Mouse (Mus musculus) macrophage (primary cell): ENCODE results near the gene Helz. TPM values are rescaled to one million over a fixed set of nuclear protein-coding genes. Genes with fewer than 3 reads are reported as not detected.
"Not testable (repeated sequence)": the region's sequence is repeated elsewhere in the genome, so short reads cannot be mapped to it uniquely, and the experiment has no call there.

Source experiments
- H3K27ac ChIP-seq: fragments of 350-480 bp; formaldehyde crosslinking; 2 replicates; pipeline ENCODE4 v1.9.0; 2021
- H3K36me3 ChIP-seq: fragments of 350-480 bp; formaldehyde crosslinking; 2 replicates; pipeline ENCODE4 v1.9.0; 2021; ENCODE audit errors: inconsistent target
- H3K4me3 ChIP-seq: fragments of 350-480 bp; formaldehyde crosslinking; 2 replicates; pipeline ENCODE4 v1.9.0; 2021; ENCODE audit errors: inconsistent target
- H3K79me2 ChIP-seq: fragments of 350-480 bp; formaldehyde crosslinking; 2 replicates; pipeline ENCODE4 v1.9.0; 2021; ENCODE audit errors: inconsistent target
- WGBS: methylation state at CpG from one replicate; pipeline ENCODE4 v1.1.7; 2026; ENCODE audit warnings: inconsistent platforms; ENCODE audit not compliant: missing documents; 5-methylcytosine and 5-hydroxymethylcytosine counted together
- polyA plus RNA-seq: library from polyadenylated mRNA; stranded (reverse); fragments of 250-400 nt; gene quantifications from 3 replicates; pipeline ENCODE4 v1.2.4, GENCODE M21; 2018; ENCODE audit warnings: inconsistent platforms
- total RNA-seq, 78 experiments: library from RNA; depleted of rRNA; stranded (reverse); fragments of 250-400 nt; gene quantifications; 1 replicate in 9 of 78; 2 replicates in 24 of 78; 3 replicates in 43 of 78; 4 replicates in 2 of 78; pipeline ENCODE4 v1.2.4; 2018; ENCODE audit warnings: inconsistent platforms in 56 of 78

Helz gene
- total RNA-seq (2018; cell fraction: chromatin; rRNA removed) = 100 to 1,000 TPM in 5 of 26 experiments, 10 to 100 TPM in 21; 35.6 to 114 (median 79.3) TPM
- 10 to 100 TPM; 15.8 to 28.3 (median 20.6) TPM for total RNA-seq (2018; cell fraction: cytosol; rRNA removed)
- total RNA-seq (2018; cell fraction: nucleus; rRNA removed) = 10 to 100 TPM; 21.5 to 72.2 (median 38.3) TPM
- 10.5 to 26.0 TPM (median 10.7 TPM) in 3 replicates for polyA plus RNA-seq

DNA sequence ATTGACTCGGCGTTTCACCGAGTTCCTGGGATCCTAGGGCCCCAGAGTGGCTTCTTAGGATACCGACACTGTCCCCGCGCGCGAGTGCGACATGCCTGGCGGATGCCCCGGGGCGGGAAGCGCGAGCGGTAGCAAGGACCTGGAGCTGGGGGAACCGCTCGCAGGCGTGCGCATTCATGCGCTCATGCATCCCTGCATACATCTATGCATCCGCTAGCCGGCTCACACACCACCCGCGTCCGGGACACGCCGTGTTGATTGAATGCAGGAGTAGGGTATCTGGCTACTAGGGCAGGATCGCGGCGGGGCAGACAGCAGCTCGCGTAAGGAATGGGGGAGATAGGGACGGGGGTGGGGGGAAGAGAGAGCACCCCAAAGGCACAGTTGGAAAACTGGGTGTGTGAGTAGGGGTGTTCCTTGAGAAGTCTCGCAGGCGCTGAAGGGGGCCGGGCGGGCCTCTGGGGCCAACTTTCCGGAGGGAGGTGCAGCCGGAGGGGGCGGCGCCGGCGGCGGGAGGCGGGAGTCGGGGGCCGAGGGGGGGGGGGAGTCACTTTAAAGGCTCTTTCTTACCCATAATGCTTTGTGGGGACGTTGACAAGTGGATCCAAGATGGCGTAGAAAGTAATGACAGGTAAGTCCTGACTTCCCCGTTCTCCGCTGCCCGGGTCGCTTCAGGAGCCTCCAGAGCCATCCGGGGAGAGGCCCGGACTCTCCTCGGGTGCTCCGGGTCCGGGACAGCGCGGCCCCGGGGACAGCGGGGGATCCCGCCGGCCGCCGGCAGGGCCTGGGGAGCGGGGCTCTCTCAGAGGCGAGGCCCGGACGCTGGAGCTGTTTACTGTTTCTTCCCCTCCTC is at the start of gene Helz:
Gene Helz, plus strand, starts transcription at position 580 of the 853 bp plus-strand sequence.
- no peak within 1 kb of the TSS for H3K27ac ChIP-seq
- peaks cover 4% of the 10 kb centered on the region; the same call in 1 of the 2 replicates for H3K36me3 ChIP-seq
- peaks cover 43% of the 10 kb centered on the region for H3K79me2 ChIP-seq
- WGBS = under 1% methylated on average over 66 of the region's 70 CpGs
- peak within 1 kb of the TSS; percentile 51 for H3K4me3 ChIP-seq

DNA sequence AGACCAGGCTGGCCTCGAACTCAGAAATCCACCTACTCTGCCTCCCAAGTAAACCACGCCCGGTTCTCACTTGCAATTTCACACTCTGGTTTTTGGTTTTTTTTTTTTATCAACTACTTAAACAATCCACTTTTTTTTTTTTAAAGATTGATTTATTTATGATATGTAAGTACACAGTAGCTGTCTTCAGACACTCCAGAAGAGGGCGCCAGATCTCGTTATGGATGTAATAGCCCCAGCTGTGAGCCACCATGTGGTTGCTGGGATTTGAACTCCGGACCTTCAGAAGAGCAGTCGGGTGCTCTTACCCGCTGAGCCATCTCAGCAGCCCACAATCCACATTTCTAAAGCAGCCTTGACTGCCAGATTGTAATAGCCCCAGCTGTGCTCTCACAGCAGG is 44.9 kb upstream of the Helz start:
- Histone ChIP-seq H3K36me3 (peaks cover 11% of the 10 kb centered on the region; the same call in 1 of the 2 replicates), H3K27ac (no peak overlapping the region), H3K79me2 (no peaks in the 10 kb centered on the region), H3K4me3 (no peak overlapping the region)
- 85% methylated on average over 8 of the region's 8 CpGs for WGBS

DNA sequence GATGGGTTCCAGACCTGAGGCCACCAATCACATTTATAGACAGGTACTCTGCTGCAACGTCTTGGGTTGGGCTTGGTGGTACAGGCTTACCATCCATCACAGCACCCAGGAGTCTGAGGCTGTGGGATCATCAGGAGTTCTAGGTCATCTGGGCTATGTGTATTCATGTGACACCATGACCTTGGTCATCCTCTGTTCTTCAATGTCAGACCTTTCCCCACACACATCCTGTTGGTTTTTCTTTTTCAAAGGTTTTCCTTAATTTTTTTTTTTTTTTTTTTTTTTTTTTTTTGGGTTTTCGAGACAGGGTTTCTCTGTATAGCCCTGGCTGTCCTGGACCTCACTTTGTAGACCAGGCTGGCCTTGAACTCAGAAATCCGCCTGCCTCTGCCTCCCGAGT is 43.4 kb upstream of the Helz start:
- H3K79me2 ChIP-seq, H3K4me3 ChIP-seq, H3K36me3 ChIP-seq, H3K27ac ChIP-seq: not testable (repeated sequence)
- 79% methylated on average over 1 of the region's 4 CpGs for WGBS

DNA sequence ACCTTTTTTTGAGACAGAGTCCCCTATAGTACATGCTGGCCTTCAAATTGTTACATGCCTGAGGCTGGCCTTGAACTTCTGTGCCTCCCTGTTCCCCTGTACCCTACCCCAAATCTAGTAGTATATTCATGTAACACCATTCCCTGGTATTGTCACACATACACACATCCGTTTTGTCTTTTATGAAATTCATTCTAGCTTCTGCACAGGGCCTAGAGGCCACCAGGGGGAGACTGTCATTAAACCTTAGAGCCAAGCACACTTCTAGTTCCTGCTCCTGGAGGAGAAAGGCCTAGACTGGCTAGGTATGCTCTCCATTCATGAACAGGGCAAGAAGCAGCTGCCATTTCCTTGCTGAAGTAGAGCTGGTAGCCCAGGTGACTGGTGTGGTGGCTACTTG is 41.5 kb upstream of the Helz start:
- Histone ChIP-seq H3K79me2 (no peaks in the 10 kb centered on the region), H3K36me3 (no peaks in the 10 kb centered on the region), H3K4me3 (no peak overlapping the region), H3K27ac (no peak overlapping the region)
- WGBS = 29% methylated on average over 1 of the region's 1 CpGs

DNA sequence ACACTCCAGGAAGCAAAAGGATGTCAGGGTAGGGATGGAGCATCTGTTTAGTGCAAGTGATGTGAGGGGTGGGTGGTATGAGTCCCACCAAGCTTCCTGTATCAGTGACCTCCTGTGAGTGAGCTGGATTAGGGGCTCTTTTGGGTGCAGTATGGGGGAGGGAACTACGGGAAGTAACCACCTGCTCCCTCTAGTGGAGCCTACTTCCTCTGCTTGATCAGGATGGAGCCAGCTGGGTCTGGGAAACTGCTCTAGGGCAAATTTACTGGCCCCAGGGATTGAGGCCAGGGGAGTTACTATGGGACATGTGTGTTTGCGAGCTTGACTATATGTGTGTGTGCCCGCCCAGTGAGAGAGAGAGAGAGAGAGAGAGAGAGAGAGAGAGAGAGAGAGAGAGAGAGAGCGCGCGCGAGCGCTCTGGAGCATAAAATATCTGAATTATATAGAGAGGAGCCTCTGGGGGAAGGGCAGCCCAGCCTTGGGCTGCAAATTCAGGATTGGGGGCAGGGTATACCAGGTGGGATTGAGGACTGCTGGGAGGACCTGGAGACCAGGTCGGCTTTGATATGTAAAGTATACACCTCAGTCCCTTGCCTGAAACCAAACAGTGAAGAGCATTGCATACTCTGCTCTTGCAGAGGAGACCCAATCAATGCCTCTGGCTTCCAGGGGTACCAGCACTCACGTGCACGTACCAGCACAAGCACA is 37.9 kb upstream of the Helz start:
- WGBS = 57% methylated on average over 10 of the region's 11 CpGs
- H3K4me3 ChIP-seq = no peak overlapping the region

DNA sequence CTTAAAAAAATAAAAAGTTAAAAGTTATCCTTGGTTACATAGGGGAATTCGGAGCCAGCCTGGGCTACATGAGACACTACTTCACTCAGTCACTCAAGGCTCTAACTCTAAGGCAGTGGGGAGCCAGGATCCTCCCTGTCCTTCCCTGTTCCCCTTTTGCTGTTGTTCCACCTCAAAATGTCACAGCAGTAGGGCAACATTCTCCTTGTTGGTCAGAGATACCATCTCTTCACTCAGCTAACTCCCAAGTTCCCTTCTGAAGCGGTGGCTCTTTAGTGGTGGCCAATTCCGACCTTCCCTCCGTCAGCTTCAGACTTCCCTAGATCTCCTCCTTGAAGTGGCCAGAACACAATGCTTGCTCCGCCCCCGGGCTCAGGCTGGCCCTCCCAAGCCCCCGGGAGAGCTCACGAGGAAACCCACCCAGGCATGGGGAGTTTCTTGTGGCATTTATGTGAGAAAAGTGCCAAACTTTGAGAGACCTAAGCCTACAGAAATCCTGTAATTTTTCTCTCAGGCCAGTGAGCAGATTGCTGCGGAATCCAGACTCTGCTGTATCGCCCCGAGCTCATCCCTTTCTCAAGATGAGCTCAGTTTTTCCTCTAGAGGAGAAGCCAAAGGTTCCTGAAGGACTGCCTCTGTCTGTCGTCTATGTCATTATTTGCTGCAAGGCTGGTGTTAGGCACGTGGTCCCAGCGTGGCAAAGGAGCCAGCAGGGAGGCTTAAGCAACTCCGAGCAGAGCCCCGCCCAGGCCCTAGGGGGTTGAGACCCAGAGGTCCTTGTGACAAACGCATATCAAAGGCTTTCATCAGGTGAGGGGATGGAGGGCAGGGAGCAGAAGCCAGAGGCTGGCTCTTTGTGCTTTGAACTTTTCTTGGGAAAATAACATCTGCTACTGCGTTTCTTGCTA is 37.1 kb upstream of the Helz start:
- Histone ChIP-seq H3K79me2 (no peaks in the 10 kb centered on the region), H3K36me3 (no peaks in the 10 kb centered on the region), H3K27ac (peak overlapping the region; percentile 39), H3K4me3 (no peak overlapping the region; the same call in 1 of the 2 replicates)
- WGBS = 14% methylated on average over 18 of the region's 18 CpGs

More for the DNA sequence above, 37.9 kb upstream of the Helz start:
- Histone ChIP-seq H3K27ac (peak overlapping the region; percentile 39; the same call in 1 of the 2 replicates), H3K79me2 (no peaks in the 10 kb centered on the region), H3K36me3 (no peaks in the 10 kb centered on the region)

DNA sequence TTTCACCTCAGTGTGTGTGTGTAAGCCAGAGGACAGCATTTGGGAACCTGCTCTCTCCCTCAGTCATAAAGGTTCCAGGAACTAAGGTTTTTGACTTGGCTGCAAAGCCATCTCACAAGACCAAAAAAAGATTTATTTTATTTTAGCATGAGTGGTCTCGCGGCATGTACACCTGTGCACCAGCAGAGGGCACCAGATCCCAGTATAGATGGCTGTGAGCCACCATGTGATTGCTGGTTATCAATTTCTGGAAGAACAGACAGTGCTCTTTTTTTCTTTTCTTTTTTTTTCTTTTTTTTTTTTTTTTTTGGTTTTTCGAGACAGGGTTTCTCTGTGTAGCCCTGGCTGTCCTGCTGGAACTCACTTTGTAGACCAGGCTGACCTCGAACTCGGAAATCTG is 35.8 kb upstream of the Helz start:
- H3K4me3 ChIP-seq, H3K27ac ChIP-seq, H3K36me3 ChIP-seq, H3K79me2 ChIP-seq: not testable (repeated sequence)
- WGBS = 0% methylated on average over 2 of the region's 5 CpGs

DNA sequence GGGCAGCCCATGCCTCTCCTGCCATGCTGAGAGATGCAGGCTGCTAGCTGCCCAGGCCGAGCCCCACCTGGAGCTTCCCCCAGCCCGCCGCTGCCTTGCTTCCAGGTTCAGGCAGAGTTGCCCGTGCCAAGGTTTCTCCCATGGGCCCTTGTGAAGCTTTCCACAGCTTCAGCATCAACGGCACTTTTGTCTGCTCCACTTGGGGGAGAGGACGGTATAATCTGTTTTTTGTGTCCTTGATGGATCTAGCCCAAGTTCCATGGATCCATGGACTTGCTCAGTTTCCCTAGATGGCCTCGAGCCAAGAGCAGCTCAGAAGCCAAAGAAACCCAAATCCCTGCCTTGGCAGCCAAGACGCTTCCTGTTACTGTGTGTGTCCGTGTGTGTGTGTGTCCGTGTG is 34.7 kb upstream of the Helz start:
- no peaks in the 10 kb centered on the region for H3K79me2 ChIP-seq
- 91% methylated on average over 10 of the region's 10 CpGs for WGBS
- H3K4me3 ChIP-seq = no peak overlapping the region
- no peak overlapping the region for H3K27ac ChIP-seq
- no peaks in the 10 kb centered on the region for H3K36me3 ChIP-seq

DNA sequence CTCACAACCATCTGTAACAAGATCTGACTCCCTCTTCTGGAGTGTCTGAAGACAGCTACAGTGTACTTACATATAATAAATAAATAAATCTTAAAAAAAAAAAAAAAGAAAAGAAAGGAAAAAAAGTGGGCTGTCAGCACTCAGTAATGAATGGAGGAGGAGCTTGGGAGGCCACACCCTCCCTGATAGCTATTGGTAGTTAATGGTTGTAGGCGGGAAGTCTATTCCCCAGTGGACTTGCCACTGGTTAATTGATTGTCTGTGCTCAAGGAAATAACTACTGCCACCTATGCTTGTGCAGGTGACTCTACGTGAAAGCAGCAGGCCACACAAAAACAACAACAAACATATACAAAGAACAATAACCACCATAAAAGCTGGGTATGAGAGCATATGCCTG is 31.3 kb upstream of the Helz start:
- 94% methylated on average over 2 of the region's 2 CpGs for WGBS
- Histone ChIP-seq H3K27ac (no peak overlapping the region), H3K36me3 (no peaks in the 10 kb centered on the region), H3K79me2 (no peaks in the 10 kb centered on the region), H3K4me3 (no peak overlapping the region)

DNA sequence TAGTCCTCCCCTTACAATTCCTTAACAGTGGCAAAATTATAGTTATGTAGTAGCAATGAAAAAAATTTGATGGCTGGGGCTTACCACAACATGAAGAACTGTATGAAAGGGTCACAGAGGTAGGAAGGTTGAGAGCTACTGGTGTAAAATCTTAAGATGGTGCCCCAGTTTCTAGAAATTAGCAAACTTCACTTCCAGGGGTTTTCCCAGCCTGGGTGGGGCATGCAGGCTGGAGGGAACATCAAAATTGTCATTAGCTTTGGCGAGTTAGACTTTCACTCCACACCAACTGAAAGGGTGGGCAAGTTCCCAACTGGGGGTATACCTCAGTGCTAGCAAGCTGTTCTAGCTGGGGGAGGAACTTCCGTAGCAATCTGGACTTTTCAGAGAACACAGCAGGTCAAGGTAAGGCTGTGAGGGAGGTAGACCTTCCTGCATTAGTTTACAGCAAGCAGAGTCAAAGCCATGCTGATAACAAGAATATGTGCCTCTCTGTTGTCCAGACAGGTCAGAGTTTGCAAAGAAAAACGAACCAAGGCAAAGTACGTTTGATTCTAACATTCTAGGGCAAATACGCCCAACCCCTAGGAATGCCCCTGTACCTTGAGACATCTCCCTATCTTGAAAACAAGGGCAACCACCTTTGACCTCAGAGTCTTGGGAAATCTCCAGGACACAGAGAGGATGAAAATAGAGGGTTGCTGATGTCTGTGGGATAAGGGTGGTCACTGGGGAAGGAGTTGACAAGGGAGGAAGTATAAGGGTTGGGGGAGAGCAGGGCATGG is 28.9 kb upstream of the Helz start:
- H3K4me3 ChIP-seq = no peak overlapping the region
- no peaks in the 10 kb centered on the region for H3K36me3 ChIP-seq
- 91% methylated on average over 5 of the region's 5 CpGs for WGBS
- H3K27ac ChIP-seq = no peak overlapping the region
- H3K79me2 ChIP-seq = no peaks in the 10 kb centered on the region

DNA sequence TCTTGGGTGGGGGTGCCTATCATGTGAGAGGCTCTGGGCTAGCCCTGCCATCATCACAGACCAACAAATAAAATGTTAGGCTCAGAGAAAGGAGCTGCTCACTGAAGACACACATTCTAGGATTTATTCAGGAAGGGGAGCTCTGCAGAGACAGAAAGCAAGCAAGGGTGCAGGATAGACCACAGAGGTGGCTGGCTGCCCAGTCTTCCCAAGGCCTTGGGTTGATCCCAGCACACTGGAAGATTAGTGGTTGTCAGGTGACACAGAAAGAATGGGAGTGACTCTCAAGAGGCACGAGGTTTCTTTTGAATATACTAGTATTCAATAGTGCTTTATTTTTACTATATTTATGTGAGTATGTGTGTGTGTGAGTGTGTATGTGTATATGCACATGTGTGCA is 26.6 kb upstream of the Helz start:
- no peaks in the 10 kb centered on the region for H3K79me2 ChIP-seq
- H3K27ac ChIP-seq = no peak overlapping the region
- H3K4me3 ChIP-seq = no peak overlapping the region
- 83% methylated on average over 1 of the region's 1 CpGs for WGBS
- no peaks in the 10 kb centered on the region for H3K36me3 ChIP-seq

DNA sequence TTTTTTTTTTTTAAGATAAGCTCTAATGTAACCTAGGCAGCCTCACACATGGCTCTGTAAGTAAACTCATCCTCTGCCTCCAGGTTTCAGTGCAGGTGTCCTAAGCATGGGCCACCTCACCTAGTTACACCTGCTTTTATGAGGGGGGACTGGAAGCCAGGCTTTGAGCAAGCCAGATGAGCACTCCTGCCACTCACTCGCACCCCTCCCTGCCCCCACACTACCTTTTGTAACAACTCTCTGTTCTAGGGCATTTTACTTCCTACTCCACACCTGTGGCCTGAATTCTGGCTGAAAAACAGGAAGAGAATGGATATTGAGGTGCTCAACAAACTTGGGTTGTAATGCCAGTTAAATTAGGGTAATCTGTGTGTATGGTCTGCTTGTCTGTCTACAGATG is 22.8 kb upstream of the Helz start:
- no peak overlapping the region for H3K27ac ChIP-seq
- no peaks in the 10 kb centered on the region for H3K36me3 ChIP-seq
- no peak overlapping the region for H3K4me3 ChIP-seq
- no peaks in the 10 kb centered on the region for H3K79me2 ChIP-seq
- 54% methylated on average over 1 of the region's 1 CpGs for WGBS

DNA sequence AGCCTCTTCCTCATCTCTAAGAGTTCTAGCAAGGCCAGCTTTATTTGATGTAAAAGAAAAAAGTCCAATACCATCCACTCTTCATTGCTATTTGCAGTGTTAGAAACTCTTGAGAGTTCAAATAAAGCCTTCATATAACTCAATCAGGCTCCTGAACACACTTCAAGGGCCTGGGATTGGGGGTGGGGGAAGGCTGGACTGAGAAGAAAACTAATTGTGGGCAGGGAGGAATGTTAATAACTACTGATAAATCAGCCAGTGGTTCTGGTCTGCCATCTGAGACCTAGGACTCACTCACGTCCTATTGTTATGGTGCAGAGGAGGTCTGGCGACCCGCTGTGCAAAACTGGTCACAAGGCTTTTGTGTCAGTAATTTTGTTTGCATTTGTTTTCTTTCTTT is 20.1 kb upstream of the Helz start:
- Histone ChIP-seq H3K4me3 (no peak overlapping the region), H3K36me3 (no peaks in the 10 kb centered on the region), H3K79me2 (no peaks in the 10 kb centered on the region), H3K27ac (no peak overlapping the region)
- WGBS = 92% methylated on average over 3 of the region's 3 CpGs
